Mouse (Mus musculus) lung, embryonic 16.5 days (tissue): ENCODE measurements at regions not wholly inside any gene's neighbourhood (a gene's known extent, or its start where the extent isn't known, plus 50 kb on each side); places are given as distances from the start of the nearest gene placed in this dataset.

Source experiments
- ATAC-seq: fragments of 200-750 bp; cut with Nextera tagmentation; 2 replicates; pipeline ENCODE4 v1.8.0; 2017; ENCODE audit warnings: low read depth, mild to moderate bottlenecking, moderate library complexity
- H3K27ac ChIP-seq: fragments of 300-500 bp; sonication (generic); 2 replicates; pipeline ENCODE4 v1.5.1; 2014; ENCODE audit warnings: mild to moderate bottlenecking, control low read depth, low read length
- H3K27me3 ChIP-seq: fragments of 300-500 bp; sonication (generic); 2 replicates; pipeline ENCODE4 v1.6.1; 2014; ENCODE audit warnings: low read depth, low read length, mixed read lengths; ENCODE audit not compliant: control insufficient read depth, insufficient read depth
- H3K36me3 ChIP-seq: fragments of 300-500 bp; sonication (generic); 2 replicates; pipeline ENCODE4 v1.6.1; 2014; ENCODE audit warnings: low read length; ENCODE audit not compliant: control insufficient read depth, insufficient read depth
- H3K4me1 ChIP-seq: fragments of 300-500 bp; sonication (generic); replicated peaks from 2 replicates; pipeline ENCODE4 v1.6.1; 2014; ENCODE audit warnings: low read length, mixed read lengths; ENCODE audit not compliant: control insufficient read depth, insufficient read depth
- H3K4me2 ChIP-seq: fragments of 300-500 bp; sonication (generic); 2 replicates; pipeline ENCODE4 v1.6.1; 2014; ENCODE audit warnings: low read depth, low read length, control low read depth
- H3K4me3 ChIP-seq: fragments of 300-500 bp; sonication (generic); 2 replicates; pipeline ENCODE4 v1.5.1; 2014; ENCODE audit warnings: mild to moderate bottlenecking, low read length, control low read depth
- H3K9ac ChIP-seq: fragments of 300-500 bp; sonication (generic); 2 replicates; pipeline ENCODE4 v1.6.1; 2014; ENCODE audit warnings: low read length, control low read depth
- H3K9me3 ChIP-seq: fragments of 300-500 bp; sonication (generic); 2 replicates; pipeline ENCODE4 v1.6.1; 2016; ENCODE audit warnings: low read length; ENCODE audit not compliant: control insufficient read depth
- WGBS: fragments of 180-500 bp; shearing (Covaris S2); extraction: QIAGEN DNeasy Blood & Tissue Kit; methylation state at CpG from one replicate; pipeline ENCODE4 v1.1.7; 2014; 5-methylcytosine and 5-hydroxymethylcytosine counted together

DNA sequence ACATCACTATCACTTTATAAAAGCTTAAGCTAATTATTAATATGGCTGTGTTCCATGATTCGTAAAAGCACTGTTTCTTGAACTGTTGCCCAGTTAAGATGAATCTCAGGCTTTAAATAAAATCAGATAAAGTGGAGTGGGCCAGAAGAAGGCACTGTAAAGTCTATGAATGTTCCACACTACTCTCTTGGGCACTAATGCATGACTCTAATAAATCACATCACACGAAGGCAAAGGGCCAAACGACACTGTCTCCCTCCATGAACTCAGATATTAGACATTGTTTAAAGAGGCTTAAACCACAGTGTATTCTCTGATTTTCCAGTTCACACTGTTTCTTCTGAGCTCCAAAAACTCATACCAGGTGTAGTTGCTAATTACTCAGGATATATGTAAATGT lies 55.9 kb upstream of the Ufm1 start:
- Histone ChIP-seq H3K27ac (no peak overlapping the region), H3K36me3 (no peaks in the 10 kb centered on the region), H3K4me1 (peaks cover 8% of the 10 kb centered on the region; the same call in 1 of the 2 replicates), H3K4me3 (no peak overlapping the region), H3K27me3 (no peaks in the 10 kb centered on the region), H3K9ac (no peak overlapping the region), H3K9me3 (no peaks in the 10 kb centered on the region), H3K4me2 (no peak overlapping the region)
- peak; percentile 83 for ATAC-seq
- 47% methylated on average over 3 of the region's 3 CpGs for WGBS

DNA sequence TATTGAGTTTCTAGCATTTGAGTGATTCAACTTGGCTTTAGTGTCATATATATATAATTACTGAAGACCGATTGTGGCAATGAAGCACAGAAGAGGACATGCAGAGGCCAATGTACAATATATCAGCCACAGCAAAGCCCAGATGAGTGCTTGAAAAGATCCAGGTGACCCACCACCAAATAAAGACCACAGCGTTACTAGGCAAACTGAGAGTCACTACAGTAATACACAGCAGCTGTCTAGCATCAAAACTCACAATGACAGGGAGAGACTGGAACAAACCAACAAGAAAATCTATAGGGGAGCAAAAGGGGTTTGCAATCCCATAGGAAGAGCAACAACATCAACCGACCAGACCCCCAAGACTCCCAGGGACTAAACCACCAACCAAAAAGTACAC lies 54.3 kb upstream of the Ufm1 start:
- no peak for ATAC-seq
- 61% methylated on average over 3 of the region's 3 CpGs for WGBS

GRCm38 (mm10) chr3:53913984-53914669 lies 50.5 kb upstream of the Ufm1 start:
- Histone ChIP-seq H3K27ac (no peak overlapping the region), H3K9me3 (no peaks in the 10 kb centered on the region), H3K27me3 (no peaks in the 10 kb centered on the region), H3K4me2 (no peak overlapping the region), H3K4me1 (no peaks in the 10 kb centered on the region; the same call in 1 of the 2 replicates), H3K36me3 (no peaks in the 10 kb centered on the region), H3K9ac (no peak overlapping the region), H3K4me3 (no peak overlapping the region)
- 84% methylated on average over 3 of the region's 3 CpGs for WGBS
- ATAC-seq: no peak

More for the DNA sequence above, 54.3 kb upstream of the Ufm1 start:
- no peaks in the 10 kb centered on the region for H3K36me3 ChIP-seq
- no peaks in the 10 kb centered on the region for H3K9me3 ChIP-seq
- H3K27me3 ChIP-seq: no peaks in the 10 kb centered on the region
- H3K27ac ChIP-seq: no peak overlapping the region
- no peak overlapping the region for H3K4me3 ChIP-seq
- H3K9ac ChIP-seq: no peak overlapping the region
- H3K4me1 ChIP-seq: peaks cover 8% of the 10 kb centered on the region; the same call in 1 of the 2 replicates
- no peak overlapping the region for H3K4me2 ChIP-seq
